Mouse (Mus musculus) macrophage (primary cell): Measurements from ENCODE around the gene Mctp1. TPM values are rescaled to one million over a fixed set of nuclear protein-coding genes. Genes with fewer than 3 reads are reported as not detected.

Source experiments
- H3K27ac ChIP-seq: fragments of 350-480 bp; formaldehyde crosslinking; 2 replicates; pipeline ENCODE4 v1.9.0; 2021
- H3K36me3 ChIP-seq: fragments of 350-480 bp; formaldehyde crosslinking; 2 replicates; pipeline ENCODE4 v1.9.0; 2021; ENCODE audit errors: inconsistent target
- H3K4me3 ChIP-seq: fragments of 350-480 bp; formaldehyde crosslinking; 2 replicates; pipeline ENCODE4 v1.9.0; 2021; ENCODE audit errors: inconsistent target
- H3K79me2 ChIP-seq: fragments of 350-480 bp; formaldehyde crosslinking; 2 replicates; pipeline ENCODE4 v1.9.0; 2021; ENCODE audit errors: inconsistent target
- WGBS: methylation state at CpG from one replicate; pipeline ENCODE4 v1.1.7; 2026; ENCODE audit warnings: inconsistent platforms; ENCODE audit not compliant: missing documents; 5-methylcytosine and 5-hydroxymethylcytosine counted together
- polyA plus RNA-seq: library from polyadenylated mRNA; stranded (reverse); fragments of 250-400 nt; gene quantifications from 3 replicates; pipeline ENCODE4 v1.2.4, GENCODE M21; 2018; ENCODE audit warnings: inconsistent platforms

Gene Mctp1
- polyA plus RNA-seq, 1 experiment from 2014 or later, result 20.2 TPM

DNA sequence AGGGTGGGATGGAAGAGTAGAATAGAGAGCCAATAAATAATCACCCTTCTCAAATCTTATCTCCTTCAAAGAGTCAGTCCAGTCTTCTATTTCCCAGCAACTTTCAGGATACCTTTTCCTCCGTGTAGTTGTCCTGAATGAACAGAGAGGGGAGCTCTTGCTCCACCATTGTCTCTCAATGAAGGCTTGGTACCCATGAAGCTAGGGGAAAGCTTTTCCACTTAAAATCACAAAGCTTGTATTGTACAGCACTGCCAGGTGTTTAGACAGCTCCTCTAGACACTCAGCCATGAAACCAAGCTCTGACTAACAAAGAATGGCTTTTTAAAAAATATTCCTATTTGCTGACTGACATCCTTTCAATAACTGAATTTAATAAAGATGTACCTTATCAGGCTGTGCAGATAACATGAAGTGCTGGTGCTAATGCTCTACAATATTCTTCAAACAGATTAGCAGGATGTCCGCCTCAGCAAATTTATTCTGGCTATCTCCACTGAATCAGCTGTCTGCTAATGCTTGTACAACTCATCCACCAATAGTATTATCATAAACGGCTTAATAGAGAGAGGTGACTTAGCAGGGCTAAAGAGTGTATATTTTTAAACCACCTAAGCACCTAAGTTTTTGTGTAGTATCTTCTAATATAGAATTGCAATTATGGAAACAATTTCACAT, 417.9 kb downstream of the Mctp1 start:
- WGBS, result 93% methylated on average over 3 of the region's 3 CpGs
- no peak overlapping the region for H3K4me3 ChIP-seq
- H3K79me2 ChIP-seq, result no peaks in the 10 kb centered on the region
- no peak overlapping the region for H3K27ac ChIP-seq
- no peaks in the 10 kb centered on the region for H3K36me3 ChIP-seq

DNA sequence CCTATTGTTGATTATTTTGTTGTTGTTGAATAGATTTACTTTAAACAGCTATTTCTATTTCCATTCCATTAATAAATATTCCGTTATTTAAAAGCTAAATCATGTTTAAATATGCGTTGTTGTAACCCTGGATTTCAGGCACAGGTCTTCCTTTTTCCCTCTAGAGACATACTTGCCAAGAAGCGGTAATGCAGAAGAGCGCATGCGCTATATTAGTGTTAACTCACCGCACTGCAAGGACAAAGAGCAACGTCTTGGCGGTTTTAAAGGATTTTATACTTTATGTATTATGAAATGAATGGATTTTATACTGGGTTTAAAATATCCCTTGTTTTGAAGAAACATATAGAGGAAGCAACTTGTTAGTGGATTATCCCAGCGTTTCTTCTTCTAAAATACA, 418.6 kb downstream of the Mctp1 start:
- 96% methylated on average over 9 of the region's 9 CpGs for WGBS
- no peak overlapping the region for H3K4me3 ChIP-seq

DNA sequence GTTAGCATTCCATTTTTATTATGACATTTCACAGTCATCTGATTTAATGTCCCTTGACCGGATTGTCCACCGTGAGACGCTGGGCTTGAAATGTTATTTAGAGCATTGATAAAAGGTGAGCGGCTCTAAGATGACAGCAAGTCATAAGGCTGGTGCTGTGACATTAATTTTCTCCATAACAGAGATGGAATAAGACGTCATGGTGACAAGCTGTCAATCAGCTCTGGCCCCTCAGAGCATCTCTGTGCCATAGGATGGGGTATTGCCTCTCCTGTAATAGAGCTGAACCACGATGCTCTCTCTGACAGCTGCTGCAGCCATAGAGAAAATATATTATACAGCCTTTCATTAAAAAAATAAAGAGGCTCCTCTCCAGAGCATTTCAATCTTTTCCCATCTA, 419.5 kb downstream of the Mctp1 start:
- WGBS, result 93% methylated on average over 6 of the region's 6 CpGs
- Histone ChIP-seq H3K4me3 (no peak overlapping the region), H3K27ac (no peak overlapping the region), H3K36me3 (no peaks in the 10 kb centered on the region), H3K79me2 (no peaks in the 10 kb centered on the region)

More for the DNA sequence above, 418.6 kb downstream of the Mctp1 start:
- Histone ChIP-seq H3K36me3 (no peaks in the 10 kb centered on the region), H3K27ac (no peak overlapping the region), H3K79me2 (no peaks in the 10 kb centered on the region)

DNA sequence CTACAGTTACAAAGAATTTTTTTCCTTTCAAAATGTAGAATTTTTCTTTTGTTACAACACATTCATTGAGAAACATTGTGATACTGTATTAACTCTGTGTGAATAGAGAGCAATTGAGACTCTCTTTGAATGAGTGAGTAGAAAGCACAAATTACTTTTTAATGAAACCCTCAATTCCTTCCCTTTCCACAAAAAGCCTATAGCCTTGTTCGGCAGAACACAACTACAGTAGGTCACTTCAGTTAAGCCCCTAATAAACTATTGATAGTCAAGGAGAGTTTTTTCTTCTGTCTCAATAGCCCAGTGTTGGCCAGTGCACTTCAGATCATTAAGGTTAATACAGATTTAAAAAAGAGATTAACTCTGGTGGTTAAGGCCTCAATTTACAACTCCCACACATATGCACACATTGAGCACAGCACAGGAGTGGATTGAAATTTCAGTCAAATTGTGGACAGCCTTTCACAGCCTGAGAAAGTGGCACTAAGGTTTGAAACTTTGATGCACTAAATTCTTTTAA, 424.6 kb downstream of the Mctp1 start:
- Histone ChIP-seq H3K79me2 (no peaks in the 10 kb centered on the region), H3K4me3 (no peak overlapping the region), H3K27ac (no peak overlapping the region), H3K36me3 (no peaks in the 10 kb centered on the region)
- WGBS, result 100% methylated on average over 1 of the region's 1 CpGs

DNA sequence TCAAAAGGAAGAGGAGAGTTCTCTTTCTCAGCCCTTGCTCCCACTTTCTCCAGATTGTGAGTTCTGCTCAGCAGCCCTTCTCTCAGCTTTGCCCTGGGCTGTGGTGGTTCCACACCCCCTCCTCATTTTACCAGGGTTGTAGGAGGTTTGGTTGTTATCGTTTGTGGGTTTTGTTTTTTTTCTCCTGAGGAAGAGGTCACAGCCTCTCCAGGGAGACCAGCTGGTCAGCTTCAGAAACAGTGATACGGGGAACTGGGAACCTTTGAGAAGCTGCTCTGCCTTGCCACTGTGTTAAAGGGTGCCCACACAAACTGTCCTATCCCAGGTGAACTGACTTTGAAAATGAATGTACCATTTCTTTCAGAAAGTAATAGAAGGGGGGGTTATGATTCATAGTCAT, 425.5 kb downstream of the Mctp1 start:
- Histone ChIP-seq H3K79me2 (no peaks in the 10 kb centered on the region), H3K36me3 (no peaks in the 10 kb centered on the region), H3K27ac (no peak overlapping the region), H3K4me3 (no peak overlapping the region)
- 72% methylated on average over 2 of the region's 2 CpGs for WGBS

DNA sequence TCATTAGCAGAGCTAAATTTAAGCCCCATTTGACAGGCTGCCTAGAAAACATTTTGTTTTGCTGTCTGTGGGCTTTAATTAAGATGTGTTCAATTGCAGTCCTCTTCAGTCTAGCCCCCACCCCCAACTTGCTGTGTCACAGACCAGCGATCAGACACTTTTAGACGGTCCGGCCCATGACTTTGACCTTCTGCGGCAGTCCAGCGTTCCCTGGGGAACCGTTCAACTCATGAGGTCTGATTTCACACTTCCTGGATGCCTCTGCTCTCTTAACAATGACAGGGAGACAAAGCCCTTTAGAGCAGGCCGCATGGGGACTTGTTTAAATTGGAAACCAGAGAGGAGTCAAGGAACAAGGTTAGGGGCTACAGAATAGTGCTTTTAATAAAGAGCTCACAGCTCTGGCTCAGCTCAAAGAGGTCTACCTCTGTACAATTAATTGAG, 426.2 kb downstream of the Mctp1 start:
- no peak overlapping the region for H3K4me3 ChIP-seq
- H3K27ac ChIP-seq, result no peak overlapping the region
- H3K79me2 ChIP-seq, result no peaks in the 10 kb centered on the region
- WGBS, result 92% methylated on average over 7 of the region's 7 CpGs
- no peaks in the 10 kb centered on the region for H3K36me3 ChIP-seq

DNA sequence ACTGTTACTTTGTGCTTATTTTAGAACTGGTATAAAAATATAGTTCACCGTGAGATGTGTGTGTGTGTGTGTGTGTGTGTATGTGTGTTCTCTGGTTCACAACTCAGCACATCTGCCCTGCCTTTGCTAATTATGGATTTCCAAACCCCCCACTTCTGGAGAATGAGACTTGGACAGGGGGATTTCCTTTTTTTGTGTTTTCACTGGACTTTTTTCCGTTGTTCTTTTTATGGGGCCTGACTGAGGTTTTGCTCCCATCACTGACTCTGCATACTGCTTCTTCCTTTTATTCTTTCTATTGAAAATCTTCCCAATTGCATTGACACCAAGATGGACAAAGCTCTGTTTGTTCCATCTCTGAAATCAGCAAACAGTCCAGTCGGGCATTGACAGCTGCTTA, 438.7 kb downstream of the Mctp1 start:
- H3K4me3 ChIP-seq, result no peak overlapping the region
- H3K27ac ChIP-seq, result no peak overlapping the region
- H3K79me2 ChIP-seq, result no peaks in the 10 kb centered on the region
- H3K36me3 ChIP-seq, result no peaks in the 10 kb centered on the region
- 96% methylated on average over 3 of the region's 3 CpGs for WGBS

DNA sequence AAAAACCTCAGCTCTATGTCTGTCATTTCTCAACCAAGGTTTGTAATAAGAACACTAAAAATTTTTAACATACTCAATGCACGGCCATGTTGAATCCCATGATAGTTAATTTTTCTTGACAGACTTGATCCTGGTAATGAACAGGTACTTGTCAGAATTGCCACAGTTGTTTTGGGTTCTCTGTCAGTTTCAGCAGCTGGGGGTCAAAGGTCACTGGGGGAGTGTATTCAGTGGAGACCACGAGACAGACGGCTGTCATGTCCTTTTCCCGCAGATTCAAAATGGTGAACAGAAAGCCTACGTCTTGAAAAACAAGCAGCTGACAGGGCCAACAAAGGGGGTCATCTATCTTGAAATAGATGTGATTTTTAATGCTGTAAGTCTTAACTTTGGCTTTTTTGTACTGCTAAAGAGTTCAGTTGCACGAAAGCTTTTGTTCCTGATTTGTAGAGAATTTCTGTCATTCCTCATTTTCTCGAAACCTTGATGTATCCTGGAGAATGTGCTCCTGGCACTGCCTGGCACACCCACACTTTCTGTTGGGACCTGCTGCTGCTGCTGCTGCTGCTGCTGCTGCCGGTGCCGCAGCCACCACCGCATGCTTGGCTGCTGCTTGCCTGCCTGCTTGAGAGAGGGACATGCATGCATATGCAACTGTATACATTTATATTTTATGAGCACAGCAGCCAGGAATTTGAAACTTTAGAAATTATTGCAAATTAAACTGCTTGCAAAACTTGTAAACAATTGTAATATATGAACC, 440.8 kb downstream of the Mctp1 start:
- WGBS, result 91% methylated on average over 10 of the region's 10 CpGs
- Histone ChIP-seq H3K27ac (no peak overlapping the region), H3K4me3 (no peak overlapping the region), H3K79me2 (no peaks in the 10 kb centered on the region), H3K36me3 (no peaks in the 10 kb centered on the region)

DNA sequence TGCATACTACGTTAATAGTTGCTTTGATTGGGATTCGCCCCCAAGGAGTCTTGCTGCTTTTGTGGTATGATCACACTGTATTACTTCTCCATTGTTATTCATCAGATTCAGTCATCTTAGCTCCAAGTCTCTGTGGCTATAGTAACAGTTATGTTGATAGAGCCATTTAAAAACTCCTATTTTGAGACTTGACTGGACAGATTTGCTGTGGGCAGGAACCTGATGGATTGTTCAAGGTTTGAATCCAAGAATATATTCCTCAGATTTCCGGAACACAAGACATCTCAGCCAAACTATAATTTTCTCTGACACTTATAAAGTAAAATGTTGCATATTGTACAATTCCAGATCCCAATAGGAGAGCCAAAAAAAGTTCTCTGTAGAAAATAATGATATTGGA, 443.4 kb downstream of the Mctp1 start:
- 97% methylated on average over 3 of the region's 3 CpGs for WGBS
- Histone ChIP-seq H3K36me3 (no peaks in the 10 kb centered on the region), H3K4me3 (no peak overlapping the region), H3K27ac (no peak overlapping the region), H3K79me2 (no peaks in the 10 kb centered on the region)

DNA sequence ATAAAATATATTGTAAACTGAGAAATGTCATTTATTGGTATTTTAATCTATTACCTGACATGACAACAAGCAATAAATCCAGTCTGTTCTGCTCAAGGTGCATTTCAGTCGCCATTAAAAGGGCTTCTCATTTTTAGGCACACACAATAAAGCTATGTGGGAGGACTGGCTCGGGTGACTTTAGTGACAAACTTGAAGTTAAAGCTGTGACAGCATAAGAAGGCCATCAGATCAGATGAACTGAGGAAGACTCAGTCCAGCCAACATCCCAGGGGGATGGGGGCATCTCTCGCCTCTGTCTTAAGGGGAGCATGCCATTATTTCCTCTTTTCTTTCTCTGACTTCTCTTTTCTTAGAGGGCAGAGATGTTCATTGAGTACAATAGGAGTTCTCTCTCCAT, 453.7 kb downstream of the Mctp1 start:
- Histone ChIP-seq H3K4me3 (no peak overlapping the region), H3K36me3 (no peaks in the 10 kb centered on the region), H3K79me2 (no peaks in the 10 kb centered on the region), H3K27ac (no peak overlapping the region)
- 68% methylated on average over 3 of the region's 3 CpGs for WGBS

DNA sequence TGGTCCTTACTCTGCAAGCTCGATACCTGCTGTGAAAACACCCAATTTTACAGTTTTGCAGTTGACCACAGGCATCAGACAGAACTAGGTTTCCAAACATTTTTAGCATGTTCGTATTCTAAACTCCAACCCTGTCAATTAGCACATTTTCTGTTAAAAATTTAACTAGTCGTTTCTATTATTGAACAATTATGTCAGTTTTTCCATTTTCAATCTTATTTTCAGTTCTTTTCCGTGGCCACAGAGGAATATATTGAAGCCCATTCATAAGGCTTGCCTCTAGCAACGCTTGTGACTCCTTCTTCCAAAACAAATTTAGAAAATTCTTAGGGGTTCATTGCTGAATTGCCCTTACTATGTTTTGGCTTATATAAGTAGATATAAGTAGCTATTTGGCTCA, 456.4 kb downstream of the Mctp1 start:
- WGBS, result 88% methylated on average over 5 of the region's 5 CpGs
- no peak overlapping the region for H3K27ac ChIP-seq

DNA sequence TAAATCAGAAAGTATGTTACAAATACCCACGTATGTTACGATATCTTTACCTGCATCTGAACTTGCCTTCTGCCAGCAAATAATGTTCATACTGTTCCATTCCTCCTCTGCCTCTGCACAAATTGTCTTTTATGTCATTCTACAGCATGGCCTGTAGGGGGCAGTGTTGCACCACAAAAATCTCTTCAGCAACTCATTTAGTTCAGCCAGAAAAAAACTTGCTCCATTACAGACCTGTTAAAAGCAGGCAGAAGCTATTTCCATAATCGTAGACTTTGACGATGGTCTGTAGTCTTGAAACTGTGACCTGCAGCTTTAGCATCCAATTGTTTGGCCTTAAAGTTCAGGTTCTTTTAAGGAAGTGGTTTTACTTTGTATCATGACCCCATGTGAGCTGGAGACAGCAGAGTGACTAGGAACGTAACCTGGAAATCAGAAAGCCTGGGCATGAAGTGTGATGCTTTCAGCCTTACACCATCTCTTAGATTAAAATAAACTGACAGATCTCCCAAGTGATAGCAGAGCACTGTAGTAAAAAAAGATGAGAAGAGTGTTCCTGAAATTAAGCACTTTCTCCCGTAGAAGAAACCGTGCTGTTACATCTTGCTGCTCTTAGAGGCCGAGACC, 460.4 kb downstream of the Mctp1 start:
- WGBS, result 72% methylated on average over 8 of the region's 8 CpGs
- Histone ChIP-seq H3K4me3 (no peak overlapping the region), H3K27ac (no peak overlapping the region), H3K36me3 (no peaks in the 10 kb centered on the region), H3K79me2 (no peaks in the 10 kb centered on the region)

More for the DNA sequence above, 456.4 kb downstream of the Mctp1 start:
- H3K36me3 ChIP-seq, result no peaks in the 10 kb centered on the region
- no peaks in the 10 kb centered on the region for H3K79me2 ChIP-seq
- no peak overlapping the region for H3K4me3 ChIP-seq

DNA sequence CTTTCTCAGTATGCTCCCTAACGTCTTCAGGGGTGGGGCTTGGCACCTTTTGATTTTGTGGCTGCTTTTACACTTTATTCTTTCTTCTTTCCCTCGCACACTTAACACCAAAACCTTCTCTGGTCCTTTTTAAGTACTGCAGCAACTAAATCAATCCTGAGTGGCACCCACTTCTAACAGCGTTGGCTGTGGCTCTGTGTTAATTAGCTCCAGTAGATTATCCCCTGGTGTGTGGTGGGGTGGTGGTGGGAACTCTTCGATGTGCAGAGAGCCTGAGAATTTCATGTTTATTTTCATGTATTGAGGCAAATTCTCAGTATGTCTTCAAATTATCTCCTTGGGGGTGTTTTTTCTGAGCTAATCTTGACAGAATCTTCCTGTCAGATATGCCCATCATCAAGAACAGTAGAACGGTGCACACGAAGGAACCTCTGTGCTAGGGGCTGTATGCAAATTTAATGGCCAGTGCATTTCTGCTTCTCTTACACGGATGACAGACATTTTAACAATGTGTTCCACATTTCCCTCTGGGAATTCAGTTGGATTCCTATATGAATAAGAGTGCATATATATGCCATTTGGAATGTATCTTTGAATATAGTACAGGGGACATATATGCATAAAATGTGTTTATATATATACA, 466.2 kb downstream of the Mctp1 start:
- Histone ChIP-seq H3K36me3 (no peaks in the 10 kb centered on the region), H3K27ac (no peak overlapping the region), H3K79me2 (no peaks in the 10 kb centered on the region), H3K4me3 (no peak overlapping the region)
- 91% methylated on average over 7 of the region's 7 CpGs for WGBS

DNA sequence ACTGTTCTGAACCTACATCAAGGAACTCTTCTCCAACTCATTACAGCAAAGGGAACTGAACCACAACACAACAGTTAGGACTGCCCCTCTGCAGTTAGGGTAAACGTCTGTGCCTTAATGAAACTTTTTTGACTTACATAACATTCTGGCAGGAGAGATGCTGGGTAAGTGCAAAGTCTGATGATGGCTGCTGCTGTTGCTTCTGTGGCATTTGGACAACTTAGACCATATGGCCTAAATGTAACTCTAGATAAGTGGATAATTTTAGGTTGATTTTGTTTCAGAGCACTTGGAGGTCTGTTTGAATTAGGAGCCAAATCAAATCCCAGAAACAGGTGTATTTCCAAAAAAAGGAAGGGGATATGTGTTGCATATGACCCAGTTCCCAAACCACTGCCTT, 470.0 kb downstream of the Mctp1 start:
- H3K79me2 ChIP-seq, result no peaks in the 10 kb centered on the region
- H3K4me3 ChIP-seq, result no peak overlapping the region
- no peaks in the 10 kb centered on the region for H3K36me3 ChIP-seq
- 50% methylated on average over 1 of the region's 1 CpGs for WGBS
- no peak overlapping the region for H3K27ac ChIP-seq
